Mouse (Mus musculus) hindbrain, embryonic 14.5 days (tissue): ENCODE measurements around the gene Fads3. TPM values are rescaled to one million over a fixed set of nuclear protein-coding genes. Genes with fewer than 3 reads are reported as not detected.

Experiments
- ATAC-seq: fragments of 200-750 bp; cut with Nextera tagmentation; 2 replicates; pipeline ENCODE4 v1.8.0; 2017; ENCODE audit warnings: moderate number of reproducible peaks, mild to moderate bottlenecking, moderate TSS enrichment, moderate library complexity; ENCODE audit not compliant: low FRiP score
- DNase-seq: peaks from one replicate; pipeline ENCODE4 v3.0.0-alpha.2; 2015; ENCODE audit warnings: low spot score
- H3K27ac ChIP-seq: fragments of 300-500 bp; sonication (generic); 2 replicates; pipeline ENCODE4 v1.5.1; 2014; ENCODE audit warnings: mild to moderate bottlenecking, moderate library complexity
- H3K27me3 ChIP-seq: fragments of 300-500 bp; sonication (generic); 2 replicates; pipeline ENCODE4 v1.6.1; 2014; ENCODE audit warnings: mild to moderate bottlenecking, low read length, mixed read lengths; ENCODE audit not compliant: control insufficient read depth, insufficient read depth
- H3K36me3 ChIP-seq: fragments of 300-500 bp; sonication (generic); replicated peaks from 2 replicates; pipeline ENCODE4 v1.6.1; 2014; ENCODE audit not compliant: control insufficient read depth, insufficient read depth
- H3K4me1 ChIP-seq: fragments of 300-500 bp; sonication (generic); replicated peaks from 2 replicates; pipeline ENCODE4 v1.6.1; 2014; ENCODE audit warnings: antibody characterized with exemption, low read length, mixed read lengths; ENCODE audit not compliant: control insufficient read depth, insufficient read depth
- H3K4me2 ChIP-seq: fragments of 300-500 bp; sonication (generic); replicated peaks from 2 replicates; pipeline ENCODE4 v1.6.1; 2014; ENCODE audit warnings: mild to moderate bottlenecking, moderate library complexity
- H3K4me3 ChIP-seq: fragments of 300-500 bp; sonication (generic); replicated peaks from 2 replicates; pipeline ENCODE4 v1.5.1; 2014; ENCODE audit warnings: mild to moderate bottlenecking, low read length
- H3K9ac ChIP-seq: fragments of 300-500 bp; sonication (generic); 2 replicates; pipeline ENCODE4 v1.6.1; 2014
- H3K9me3 ChIP-seq: fragments of 300-500 bp; sonication (generic); 2 replicates; pipeline ENCODE4 v1.6.1; 2016; ENCODE audit warnings: low read length; ENCODE audit not compliant: control insufficient read depth
- WGBS: fragments of 180-500 bp; shearing (Covaris S2); extraction: QIAGEN DNeasy Blood & Tissue Kit; methylation state at CpG from one replicate; pipeline ENCODE4 v1.1.7; 2014; 5-methylcytosine and 5-hydroxymethylcytosine counted together
- polyA plus RNA-seq: library from polyadenylated mRNA; unstranded; fragments of >200 nt; fragmentation: Nextera tagmentation; extraction: Ambion mirVana; gene quantifications from 2 replicates; pipeline ENCODE4 v1.2.1, GENCODE M21; 2014

The Fads3 gene
- polyA plus RNA-seq, 1 experiment from 2014 or later: 24.7 TPM

DNA sequence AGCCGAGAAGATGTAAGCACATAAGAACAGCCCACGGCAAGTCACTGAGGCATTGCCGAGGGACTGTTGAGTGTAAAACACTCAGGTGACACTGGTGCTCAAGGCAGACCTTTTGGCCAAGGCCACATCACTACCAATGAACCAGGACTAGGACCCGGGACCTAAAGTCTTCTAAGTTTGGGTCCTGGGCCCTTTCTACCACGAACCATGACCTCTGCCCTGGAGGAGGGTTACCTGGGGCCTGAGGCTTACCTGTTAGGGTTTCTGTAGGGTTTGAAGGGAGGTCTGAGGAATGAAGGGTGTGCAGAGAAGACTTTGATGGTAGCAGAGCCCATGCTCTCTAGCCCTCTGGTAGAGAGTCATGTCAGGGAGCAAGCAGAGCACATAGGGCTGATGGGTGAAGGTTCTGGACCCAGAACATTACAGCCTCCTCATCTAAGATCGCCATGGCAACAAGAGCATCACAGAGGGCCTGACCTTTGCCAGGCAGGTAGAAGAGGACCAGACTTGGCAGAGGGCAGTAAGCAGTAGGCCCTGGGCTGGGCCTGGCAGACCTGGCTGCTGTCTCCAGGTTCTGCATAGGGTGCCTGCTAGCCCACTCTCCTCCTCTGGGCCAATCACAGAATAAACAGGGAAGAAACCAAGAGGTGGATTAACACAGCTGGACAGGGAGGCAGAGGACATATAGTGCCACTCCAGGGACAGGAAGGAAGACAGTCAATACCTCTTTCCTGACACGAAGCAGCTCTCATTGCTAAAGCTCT lies 40.0 kb upstream of the Fads3 start, which contains the start of the genes Best1 and Rab3il1:
Best1 (minus strand) TSS at position 428 of the 764 bp plus-strand sequence.
Rab3il1 (plus strand) TSS at position 464 of the 764 bp plus-strand sequence.
- 79% methylated on average over 7 of the region's 7 CpGs for WGBS
- no peaks in the 10 kb centered on the region for H3K27me3 ChIP-seq
- no peak within 1 kb of the TSS for H3K4me2 ChIP-seq
- ATAC-seq (no peak), DNase-seq (no peak)
- H3K4me1 ChIP-seq: no peaks in the 10 kb centered on the region
- no peaks in the 10 kb centered on the region for H3K9me3 ChIP-seq
- no peak within 1 kb of the TSS for H3K9ac ChIP-seq
- no peak within 1 kb of the TSS for H3K4me3 ChIP-seq
- no peak within 1 kb of the TSS for H3K27ac ChIP-seq
- H3K36me3 ChIP-seq: no peaks in the 10 kb centered on the region

GRCm38 (mm10) chr19:10003696-10004095 lies 37.7 kb upstream of the Fads3 start:
- Histone ChIP-seq H3K4me2 (no peak overlapping the region), H3K4me1 (no peaks in the 10 kb centered on the region), H3K36me3 (no peaks in the 10 kb centered on the region), H3K27ac (no peak overlapping the region), H3K9ac (no peak overlapping the region), H3K9me3 (no peaks in the 10 kb centered on the region), H3K4me3 (no peak overlapping the region), H3K27me3 (no peaks in the 10 kb centered on the region)
- 96% methylated on average over 1 of the region's 1 CpGs for WGBS
- DNase-seq (no peak), ATAC-seq (no peak)

DNA sequence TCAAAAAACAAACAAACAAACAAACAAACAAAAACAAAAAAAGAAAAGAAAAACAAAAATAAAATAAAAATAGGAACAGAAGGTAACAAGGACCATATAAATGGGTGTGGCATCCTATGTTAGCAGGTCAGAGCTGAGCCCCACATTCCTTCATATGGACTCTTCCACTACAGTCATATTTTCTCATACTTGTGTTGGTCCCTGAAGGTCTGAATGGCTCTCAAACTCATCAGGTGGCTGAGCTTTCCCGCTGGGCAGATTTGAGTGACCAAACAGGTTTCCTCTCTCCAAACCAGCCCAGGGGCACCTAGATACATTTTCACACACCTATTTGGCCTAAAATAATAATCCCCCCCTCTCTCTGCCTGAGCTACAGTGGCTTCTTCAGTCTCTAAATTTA lies 30.0 kb upstream of the Fads3 start:
- Histone ChIP-seq H3K9me3 (no peaks in the 10 kb centered on the region), H3K9ac (no peak overlapping the region), H3K4me2 (no peak overlapping the region), H3K4me1 (no peaks in the 10 kb centered on the region), H3K36me3 (no peaks in the 10 kb centered on the region), H3K4me3 (no peak overlapping the region), H3K27me3 (no peaks in the 10 kb centered on the region), H3K27ac (no peak overlapping the region)
- ATAC-seq (no peak), DNase-seq (no peak)
- WGBS: 78% methylated on average over 1 of the region's 1 CpGs

DNA sequence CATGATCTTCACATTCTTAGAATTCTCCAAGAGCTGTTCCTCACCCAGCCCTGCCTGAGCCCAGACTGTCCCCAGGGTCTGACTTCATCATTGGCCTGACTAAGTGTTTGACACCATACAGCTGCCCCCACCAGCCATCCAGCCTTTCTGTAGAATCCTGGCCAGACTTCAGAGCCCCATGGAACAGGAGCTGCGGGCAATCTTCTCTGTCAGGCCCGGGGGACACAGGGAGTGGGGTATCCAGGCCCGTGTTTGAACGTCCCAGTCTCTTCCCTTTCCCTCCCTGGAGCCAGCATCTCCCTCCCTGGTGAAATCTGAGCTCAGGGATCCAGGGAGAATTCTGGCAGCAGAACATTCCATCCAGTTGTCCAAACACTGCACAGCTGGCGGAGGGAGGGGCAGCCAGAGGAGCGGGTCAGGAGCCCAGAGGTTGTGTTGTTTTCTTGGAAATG lies 28.5 kb upstream of the Fads3 start:
- Histone ChIP-seq H3K9me3 (no peaks in the 10 kb centered on the region), H3K27ac (no peak overlapping the region), H3K4me1 (0 out of 2 replicates have a peak, but pooled peaks cover 7% of the 10 kb centered on the region), H3K36me3 (no peaks in the 10 kb centered on the region), H3K4me3 (no peak overlapping the region), H3K27me3 (no peaks in the 10 kb centered on the region), H3K9ac (no peak overlapping the region), H3K4me2 (no peak overlapping the region)
- 59% methylated on average over 6 of the region's 6 CpGs for WGBS
- ATAC-seq: no peak
- no peak for DNase-seq

- no peaks in the 10 kb centered on the region for H3K36me3 ChIP-seq
- DNase-seq (no peak), ATAC-seq (no peak)
- H3K27ac ChIP-seq: no peak overlapping the region
- H3K4me1 ChIP-seq: peaks cover 7% of the 10 kb centered on the region; the same call in 1 of the 2 replicates
- no peak overlapping the region for H3K9ac ChIP-seq
- no peak overlapping the region for H3K4me3 ChIP-seq
- H3K27me3 ChIP-seq: no peaks in the 10 kb centered on the region
- WGBS: 45% methylated on average over 3 of the region's 3 CpGs
- no peaks in the 10 kb centered on the region for H3K9me3 ChIP-seq
- no peak overlapping the region for H3K4me2 ChIP-seq
Measured at GRCm38 (mm10) chr19:10013348-10013747, 28.0 kb upstream of the Fads3 start.

DNA sequence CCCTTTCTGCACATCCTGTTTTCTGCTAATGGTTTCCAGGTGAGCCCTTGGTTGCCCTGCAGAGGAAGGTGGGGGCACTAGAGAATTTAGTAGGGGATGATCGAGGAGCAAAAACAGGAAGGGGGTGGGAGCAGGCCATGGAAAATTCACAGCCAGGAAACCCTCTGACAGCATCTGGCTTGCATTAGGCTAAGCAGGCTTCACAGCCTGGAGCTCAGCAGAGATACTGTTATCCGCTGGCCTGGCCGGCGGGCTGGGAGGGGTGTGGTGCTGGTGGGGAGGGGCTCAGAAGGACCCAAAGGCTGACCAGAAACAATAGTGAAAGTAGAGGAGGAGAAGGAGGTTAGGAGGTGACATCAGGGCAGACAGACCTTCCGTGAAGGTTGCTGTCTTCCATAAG lies 27.5 kb upstream of the Fads3 start:
- Histone ChIP-seq H3K27me3 (no peaks in the 10 kb centered on the region), H3K27ac (no peak overlapping the region), H3K9me3 (no peaks in the 10 kb centered on the region), H3K36me3 (no peaks in the 10 kb centered on the region), H3K4me1 (peaks cover 12% of the 10 kb centered on the region), H3K4me3 (no peak overlapping the region), H3K4me2 (no peak overlapping the region), H3K9ac (no peak overlapping the region)
- 73% methylated on average over 5 of the region's 5 CpGs for WGBS
- DNase-seq: no peak
- no peak for ATAC-seq

DNA sequence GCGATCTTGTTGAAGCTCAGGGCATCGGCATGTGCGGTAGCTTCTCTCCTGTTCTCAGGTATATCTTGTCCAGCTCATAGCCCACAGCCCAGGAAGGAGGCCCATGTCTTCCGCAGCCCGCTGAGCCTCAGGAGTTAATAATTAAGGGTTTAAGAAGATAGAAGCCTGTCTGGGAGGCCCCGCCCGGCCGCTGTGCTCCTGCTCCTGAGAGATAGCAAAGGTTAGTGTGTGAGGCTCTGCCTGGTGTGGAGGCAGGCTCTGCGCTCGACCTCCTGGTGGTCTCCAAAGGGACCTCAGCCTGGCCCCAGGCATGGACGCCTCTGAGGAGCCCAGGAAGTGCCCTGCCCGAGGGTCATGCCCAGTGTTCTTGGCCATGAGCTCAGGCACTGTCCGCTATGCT lies 26.5 kb upstream of the Fads3 start:
- H3K9ac ChIP-seq: no peak overlapping the region
- no peaks in the 10 kb centered on the region for H3K36me3 ChIP-seq
- DNase-seq (no peak), ATAC-seq (no peak)
- H3K4me3 ChIP-seq: no peak overlapping the region
- no peaks in the 10 kb centered on the region for H3K27me3 ChIP-seq
- H3K9me3 ChIP-seq: no peaks in the 10 kb centered on the region
- H3K4me2 ChIP-seq: no peak overlapping the region
- 82% methylated on average over 13 of the region's 13 CpGs for WGBS
- H3K4me1 ChIP-seq: peaks cover 17% of the 10 kb centered on the region
- H3K27ac ChIP-seq: no peak overlapping the region

GRCm38 (mm10) chr19:10015442-10015841 lies 25.9 kb upstream of the Fads3 start:
- no peak for DNase-seq
- no peak overlapping the region for H3K27ac ChIP-seq
- 82% methylated on average over 4 of the region's 4 CpGs for WGBS
- no peak overlapping the region for H3K4me2 ChIP-seq
- no peak for ATAC-seq
- no peak overlapping the region for H3K9ac ChIP-seq
- H3K4me3 ChIP-seq: no peak overlapping the region
- H3K4me1 ChIP-seq: peaks cover 17% of the 10 kb centered on the region
- no peaks in the 10 kb centered on the region for H3K9me3 ChIP-seq
- no peaks in the 10 kb centered on the region for H3K36me3 ChIP-seq
- no peaks in the 10 kb centered on the region for H3K27me3 ChIP-seq

DNA sequence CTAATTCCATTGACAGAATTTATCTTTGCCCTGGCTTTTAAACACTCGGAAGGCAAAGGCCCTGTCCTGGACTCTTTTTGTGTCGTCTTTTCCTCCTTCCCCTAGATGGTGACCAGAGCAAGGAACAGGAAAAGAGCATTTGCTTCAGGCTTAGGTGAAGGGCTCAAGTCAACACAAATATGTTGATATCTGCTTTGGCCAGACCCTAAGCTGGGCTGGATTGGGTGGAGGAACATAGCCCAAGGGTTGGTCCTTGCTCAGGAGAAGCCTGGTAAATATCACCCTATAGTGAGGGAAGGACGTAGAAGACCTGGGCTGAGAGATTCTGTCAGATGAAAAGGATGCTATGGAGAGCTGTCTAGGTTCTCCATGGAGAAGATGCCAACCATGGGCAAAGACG lies 25.2 kb upstream of the Fads3 start:
- no peaks in the 10 kb centered on the region for H3K27me3 ChIP-seq
- ATAC-seq (no peak), DNase-seq (no peak)
- no peaks in the 10 kb centered on the region for H3K9me3 ChIP-seq
- 87% methylated on average over 4 of the region's 4 CpGs for WGBS
- peaks cover 17% of the 10 kb centered on the region for H3K4me1 ChIP-seq
- no peak overlapping the region for H3K27ac ChIP-seq
- no peak overlapping the region for H3K9ac ChIP-seq
- no peak overlapping the region for H3K4me3 ChIP-seq
- H3K4me2 ChIP-seq: no peak overlapping the region
- no peaks in the 10 kb centered on the region for H3K36me3 ChIP-seq
